Mouse (Mus musculus): ENCODE measurements at regions not wholly inside any gene's neighbourhood (a gene's known extent, or its start where the extent isn't known, plus 50 kb on each side); places are given as distances from the start of the nearest gene placed in this dataset.

GRCm38 (mm10) chr4:45685031-45685430, 113.8 kb upstream of the Aldh1b1 start:
- TF ChIP-seq CTCF (IDR thresholded peaks at IDR 0.05; ENCODE audit: low read depth) = no peak
- no peak for TF ChIP-seq EP300 (IDR thresholded peaks at IDR 0.05; ENCODE audit: low read depth)

Data from liver, embryonic 14.5 days (tissue).